Mouse (Mus musculus) neural tube, embryonic 13.5 days (tissue): ENCODE measurements at regions not wholly inside any gene's neighbourhood (a gene's known extent, or its start where the extent isn't known, plus 50 kb on each side); places are given as distances from the start of the nearest gene placed in this dataset.
A peak's percentile ranks its signal among the peaks of the same experiment; 100 is the strongest.

Source experiments
- ATAC-seq: fragments of 200-750 bp; cut with Nextera tagmentation; 2 replicates; pipeline ENCODE4 v1.8.0; 2017; ENCODE audit warnings: low read depth, mild to moderate bottlenecking, moderate TSS enrichment, moderate library complexity
- H3K27ac ChIP-seq: fragments of 300-500 bp; sonication (generic); replicated peaks from 2 replicates; pipeline ENCODE4 v1.5.1; 2015; ENCODE audit warnings: moderate library complexity, mild to moderate bottlenecking, inconsistent platforms
- H3K27me3 ChIP-seq: fragments of 300-500 bp; sonication (generic); 2 replicates; pipeline ENCODE4 v1.6.1; 2015; ENCODE audit warnings: mild to moderate bottlenecking, inconsistent platforms
- H3K36me3 ChIP-seq: fragments of 300-500 bp; sonication (generic); 2 replicates; pipeline ENCODE4 v1.6.1; 2015; ENCODE audit warnings: mild to moderate bottlenecking, inconsistent platforms
- H3K4me1 ChIP-seq: fragments of 300-500 bp; sonication (generic); replicated peaks from 2 replicates; pipeline ENCODE4 v1.6.1; 2015; ENCODE audit warnings: inconsistent platforms
- H3K4me2 ChIP-seq: fragments of 300-500 bp; sonication (generic); 2 replicates; pipeline ENCODE4 v1.6.1; 2015; ENCODE audit warnings: inconsistent platforms, mild to moderate bottlenecking, moderate library complexity
- H3K4me3 ChIP-seq: fragments of 300-500 bp; sonication (generic); 2 replicates; pipeline ENCODE4 v1.5.1; 2015; ENCODE audit warnings: mild to moderate bottlenecking, inconsistent platforms
- H3K9ac ChIP-seq: fragments of 300-500 bp; sonication (generic); 2 replicates; pipeline ENCODE4 v1.6.1; 2015; ENCODE audit warnings: moderate library complexity, mild to moderate bottlenecking, inconsistent platforms
- H3K9me3 ChIP-seq: fragments of 300-500 bp; sonication (generic); 2 replicates; pipeline ENCODE4 v1.6.1; 2016; ENCODE audit warnings: inconsistent platforms
- WGBS: fragments of 180-500 bp; shearing (Covaris S2); methylation state at CpG from one replicate; pipeline ENCODE4 v1.1.7; 2015; 5-methylcytosine and 5-hydroxymethylcytosine counted together

GRCm38 (mm10) chr4:124498043-124498442 is 112.6 kb downstream of the 3100002H09Rik start:
- no peak overlapping the region for H3K27ac ChIP-seq
- ATAC-seq, result no peak

GRCm38 (mm10) chr4:124485941-124486581 is 124.5 kb downstream of the 3100002H09Rik start:
- Histone ChIP-seq H3K27ac (no peak overlapping the region), H3K4me2 (no peak overlapping the region), H3K4me3 (no peak overlapping the region), H3K9ac (0 out of 2 replicates have a peak overlapping the region, but pooled peaks have one; percentile 9), H3K9me3 (peaks cover 29% of the 10 kb centered on the region), H3K4me1 (peaks cover 27% of the 10 kb centered on the region), H3K27me3 (peaks cover 73% of the 10 kb centered on the region), H3K36me3 (no peaks in the 10 kb centered on the region)
- 4% methylated on average over 12 of the region's 12 CpGs for WGBS
- ATAC-seq, result peak; percentile 72

More at GRCm38 (mm10) chr4:124498043-124498442, 112.6 kb downstream of the 3100002H09Rik start:
- Histone ChIP-seq H3K9me3 (no peaks in the 10 kb centered on the region), H3K4me3 (no peak overlapping the region), H3K9ac (no peak overlapping the region), H3K4me1 (no peaks in the 10 kb centered on the region), H3K4me2 (no peak overlapping the region), H3K27me3 (peaks cover 68% of the 10 kb centered on the region), H3K36me3 (no peaks in the 10 kb centered on the region)
- WGBS, result 57% methylated on average over 16 of the region's 16 CpGs

- ATAC-seq, result peak; percentile 45; the same call in 1 of the 2 replicates
- H3K4me2 ChIP-seq, result no peak overlapping the region
- H3K9me3 ChIP-seq, result peaks cover 22% of the 10 kb centered on the region
- no peak overlapping the region for H3K9ac ChIP-seq
- peaks cover 77% of the 10 kb centered on the region for H3K27me3 ChIP-seq
- H3K4me3 ChIP-seq, result no peak overlapping the region
- no peaks in the 10 kb centered on the region for H3K36me3 ChIP-seq
- peaks cover 27% of the 10 kb centered on the region for H3K4me1 ChIP-seq
- 28% methylated on average over 19 of the region's 19 CpGs for WGBS
- H3K27ac ChIP-seq, result no peak overlapping the region
Observed at GRCm38 (mm10) chr4:124484613-124485586, 125.7 kb downstream of the 3100002H09Rik start.

GRCm38 (mm10) chr4:124477870-124478301 is 132.7 kb downstream of the 3100002H09Rik start:
- H3K9me3 ChIP-seq, result no peaks in the 10 kb centered on the region
- H3K27me3 ChIP-seq, result peaks cover 96% of the 10 kb centered on the region
- H3K9ac ChIP-seq, result peak overlapping the region; percentile 47; the same call in 1 of the 2 replicates
- H3K27ac ChIP-seq, result no peak overlapping the region
- H3K4me2 ChIP-seq, result peak overlapping the region; percentile 41
- peak; percentile 86 for ATAC-seq
- H3K4me3 ChIP-seq, result no peak overlapping the region
- WGBS, result under 1% methylated on average over 18 of the region's 22 CpGs
- H3K36me3 ChIP-seq, result no peaks in the 10 kb centered on the region
- peaks cover 19% of the 10 kb centered on the region for H3K4me1 ChIP-seq

GRCm38 (mm10) chr4:124477359-124477868 is 133.2 kb downstream of the 3100002H09Rik start:
- peak; percentile 88 for ATAC-seq
- WGBS, result 11% methylated on average over 13 of the region's 14 CpGs
- Histone ChIP-seq H3K27ac (no peak overlapping the region; the same call in 1 of the 2 replicates), H3K4me1 (peaks cover 19% of the 10 kb centered on the region), H3K9me3 (no peaks in the 10 kb centered on the region), H3K36me3 (no peaks in the 10 kb centered on the region), H3K9ac (peak overlapping the region; percentile 47), H3K4me3 (no peak overlapping the region), H3K27me3 (peaks cover 96% of the 10 kb centered on the region), H3K4me2 (peak overlapping the region; percentile 41)

GRCm38 (mm10) chr4:124465229-124465820 is 145.3 kb downstream of the 3100002H09Rik start:
- Histone ChIP-seq H3K9me3 (no peaks in the 10 kb centered on the region), H3K9ac (no peak overlapping the region), H3K27ac (no peak overlapping the region), H3K36me3 (no peaks in the 10 kb centered on the region), H3K4me3 (no peak overlapping the region), H3K4me2 (no peak overlapping the region), H3K4me1 (peaks cover 12% of the 10 kb centered on the region; the same call in 1 of the 2 replicates), H3K27me3 (peaks cover 88% of the 10 kb centered on the region)
- 35% methylated on average over 18 of the region's 18 CpGs for WGBS
- ATAC-seq, result no peak

- Histone ChIP-seq H3K36me3 (no peaks in the 10 kb centered on the region), H3K27me3 (peaks cover 88% of the 10 kb centered on the region), H3K4me2 (no peak overlapping the region), H3K4me3 (no peak overlapping the region), H3K27ac (no peak overlapping the region), H3K4me1 (peaks cover 30% of the 10 kb centered on the region), H3K9ac (no peak overlapping the region), H3K9me3 (no peaks in the 10 kb centered on the region)
- WGBS, result 12% methylated on average over 14 of the region's 14 CpGs
- peak; percentile 81 for ATAC-seq
Observed at GRCm38 (mm10) chr4:124455511-124456338, 154.9 kb downstream of the 3100002H09Rik start.

- Histone ChIP-seq H3K9ac (peak overlapping the region; percentile 38; the same call in 1 of the 2 replicates), H3K9me3 (no peaks in the 10 kb centered on the region), H3K27me3 (peaks cover 72% of the 10 kb centered on the region), H3K36me3 (no peaks in the 10 kb centered on the region), H3K27ac (no peak overlapping the region), H3K4me3 (no peak overlapping the region), H3K4me2 (no peak overlapping the region), H3K4me1 (peaks cover 23% of the 10 kb centered on the region)
- ATAC-seq, result no peak
- WGBS, result 5% methylated on average over 3 of the region's 3 CpGs
Observed at GRCm38 (mm10) chr4:124451131-124451530, 159.5 kb downstream of the 3100002H09Rik start.

GRCm38 (mm10) chr4:124446615-124447014 is 164.0 kb downstream of the 3100002H09Rik start:
- peaks cover 77% of the 10 kb centered on the region for H3K27me3 ChIP-seq
- peaks cover 29% of the 10 kb centered on the region for H3K4me1 ChIP-seq
- no peak for ATAC-seq
- no peak overlapping the region for H3K4me2 ChIP-seq
- no peak overlapping the region for H3K27ac ChIP-seq
- H3K36me3 ChIP-seq, result no peaks in the 10 kb centered on the region
- H3K9me3 ChIP-seq, result no peaks in the 10 kb centered on the region
- WGBS, result 56% methylated on average over 8 of the region's 8 CpGs
- no peak overlapping the region for H3K9ac ChIP-seq
- no peak overlapping the region for H3K4me3 ChIP-seq

GRCm38 (mm10) chr4:124443613-124444108 is 166.9 kb downstream of the 3100002H09Rik start:
- H3K36me3 ChIP-seq, result no peaks in the 10 kb centered on the region
- no peak overlapping the region for H3K4me3 ChIP-seq
- no peaks in the 10 kb centered on the region for H3K9me3 ChIP-seq
- peaks cover 23% of the 10 kb centered on the region for H3K4me1 ChIP-seq
- no peak overlapping the region for H3K27ac ChIP-seq
- H3K4me2 ChIP-seq, result 0 out of 2 replicates have a peak overlapping the region, but pooled peaks have one; percentile 18
- 3% methylated on average over 10 of the region's 10 CpGs for WGBS
- ATAC-seq, result peak; percentile 61
- H3K9ac ChIP-seq, result peak overlapping the region; percentile 6; the same call in 1 of the 2 replicates
- H3K27me3 ChIP-seq, result peaks cover 79% of the 10 kb centered on the region

- Histone ChIP-seq H3K4me3 (no peak overlapping the region), H3K36me3 (no peaks in the 10 kb centered on the region), H3K27ac (no peak overlapping the region), H3K9ac (0 out of 2 replicates have a peak overlapping the region, but pooled peaks have one; percentile 6), H3K4me1 (peaks cover 23% of the 10 kb centered on the region), H3K27me3 (peaks cover 85% of the 10 kb centered on the region), H3K4me2 (0 out of 2 replicates have a peak overlapping the region, but pooled peaks have one; percentile 18), H3K9me3 (no peaks in the 10 kb centered on the region)
- ATAC-seq, result no peak
- WGBS, result 21% methylated on average over 10 of the region's 10 CpGs
Observed at GRCm38 (mm10) chr4:124443130-124443503, 167.5 kb downstream of the 3100002H09Rik start.
